Comparison of ENCODE assay signal across 8 mouse cellular contexts in the genomic region with DNA sequence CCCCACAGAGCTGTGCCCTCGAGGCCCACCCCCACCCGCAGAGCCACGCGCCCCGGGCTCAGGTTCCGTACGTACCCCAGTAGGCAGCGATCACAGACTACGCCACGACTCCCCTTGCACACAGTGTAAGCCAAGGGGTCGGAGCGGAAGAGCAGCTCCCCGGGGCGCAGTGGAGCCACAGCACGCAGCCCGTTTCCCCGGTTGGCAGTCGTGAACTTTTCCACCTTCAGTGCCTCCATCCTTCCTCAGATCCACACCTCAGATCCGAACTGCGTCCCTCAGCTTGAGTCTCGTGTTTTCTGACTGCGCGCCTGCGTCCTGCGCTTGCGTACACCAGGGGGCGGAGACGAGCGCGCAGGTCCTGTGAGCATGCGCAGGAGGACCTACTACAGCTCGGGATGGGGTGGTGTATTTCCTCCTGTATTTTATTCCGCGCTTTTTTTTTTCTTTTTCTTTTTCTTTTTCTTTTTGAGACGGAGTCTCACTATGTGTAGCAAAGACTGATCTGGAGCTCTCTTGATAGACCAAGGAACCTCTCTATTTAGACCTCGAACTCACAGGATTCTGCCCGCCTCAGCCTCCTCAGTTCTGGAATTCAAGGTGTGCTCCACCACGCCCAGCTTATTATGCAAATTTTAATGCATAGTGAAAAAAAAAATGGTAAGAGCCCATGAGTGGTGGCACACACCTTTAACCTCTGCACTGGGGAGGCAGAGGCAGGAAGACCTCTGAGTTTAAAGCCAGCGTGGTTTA. TPM values are rescaled to one million over a fixed set of nuclear protein-coding genes. Genes with fewer than 3 reads are reported as not detected.
DNase-seq lines count a peak whose midpoint lies in the region; ATAC-seq and TF ChIP-seq lines count a peak whose summit lies in the region.

A gene (minus strand): TSS at position 329 of the 753 bp plus-strand sequence.

- no peak for TF ChIP-seq CTCF in G1E (IDR thresholded peaks at IDR 0.05; ENCODE audit: low read depth, low read length)

- peak; percentile 80 for ATAC-seq in G1E (ENCODE audit: extremely low read depth, insufficient number of reproducible peaks, low FRiP score, poor library complexity, severe bottlenecking)
- peak; percentile 90 for ATAC-seq in forebrain, embryonic 16.5 days
- ATAC-seq in lung, embryonic 15.5 days (ENCODE audit: borderline replicate concordance, extremely low read depth, low FRiP score, low TSS enrichment): peak; percentile 84

- H3K9me3 ChIP-seq in G1E (replicated peaks): no peaks in the 10 kb centered on the region
- H3K9me3 ChIP-seq in forebrain, embryonic 16.5 days (ENCODE audit: control insufficient read depth, low read length): no peaks in the 10 kb centered on the region
- no peaks in the 10 kb centered on the region for H3K9me3 ChIP-seq in lung, embryonic 15.5 days

- H3K4me3 ChIP-seq in G1E (ENCODE audit: low read depth, low read length): peak within 1 kb of the TSS; percentile 98
- peak within 1 kb of the TSS; percentile 85 for H3K4me3 ChIP-seq in forebrain, embryonic 16.5 days (replicated peaks; ENCODE audit: low read length)
- H3K4me3 ChIP-seq in lung, embryonic 15.5 days: peak within 1 kb of the TSS; percentile 63

- H3K4me1 ChIP-seq in G1E (ENCODE audit: insufficient read depth, low read depth, low read length): peaks cover 27% of the 10 kb centered on the region
- peaks cover 11% of the 10 kb centered on the region for H3K4me1 ChIP-seq in forebrain, embryonic 16.5 days (replicated peaks; ENCODE audit: control insufficient read depth, insufficient read depth, low read length)
- no peaks in the 10 kb centered on the region for H3K4me1 ChIP-seq in lung, embryonic 15.5 days

- H3K9ac ChIP-seq in forebrain, embryonic 16.5 days (replicated peaks; ENCODE audit: low read depth, low read length): peak within 1 kb of the TSS; percentile 79
- peak within 1 kb of the TSS; percentile 58 for H3K9ac ChIP-seq in lung, embryonic 15.5 days

- no peaks in the 10 kb centered on the region for H3K27me3 ChIP-seq in G1E (ENCODE audit: insufficient read depth, low read length)
- H3K27me3 ChIP-seq in forebrain, embryonic 16.5 days (replicated peaks; ENCODE audit: control insufficient read depth, insufficient read depth, low read length): no peaks in the 10 kb centered on the region
- H3K27me3 ChIP-seq in lung, embryonic 15.5 days: no peaks in the 10 kb centered on the region

- H3K27ac ChIP-seq in forebrain, embryonic 16.5 days (ENCODE audit: low read length): peak within 1 kb of the TSS; percentile 23; the same call in 1 of the 2 replicates
- peak within 1 kb of the TSS; percentile 17; the same call in 1 of the 2 replicates for H3K27ac ChIP-seq in lung, embryonic 15.5 days

- H3K36me3 ChIP-seq in G1E (replicated peaks): peaks cover 11% of the 10 kb centered on the region
- no peaks in the 10 kb centered on the region for H3K36me3 ChIP-seq in forebrain, embryonic 16.5 days (ENCODE audit: control insufficient read depth, insufficient read depth)
- H3K36me3 ChIP-seq in lung, embryonic 15.5 days: no peaks in the 10 kb centered on the region

- peak within 1 kb of the TSS; percentile 96 for H3K4me2 ChIP-seq in forebrain, embryonic 16.5 days (ENCODE audit: low read length)
- peak within 1 kb of the TSS; percentile 94 for H3K4me2 ChIP-seq in lung, embryonic 15.5 days

- peak; percentile 90 for DNase-seq in G1E (ENCODE audit: low spot score)
- DNase-seq in cerebellum, adult 18-20 months: peak; percentile 86 to 91
- DNase-seq in heart, postnatal 4 days: peak; percentile 86
- peak; percentile 73 to 83 for DNase-seq in layer of hippocampus, adult 8-10 months (ENCODE audit: low spot score in 2 of 2)
- peak; percentile 63 for DNase-seq in ovary, adult 18-20 months (ENCODE audit: low spot score)
- peak; percentile 92 for DNase-seq in thymus, postnatal 0 days (ENCODE audit: low spot score)

- WGBS in forebrain, embryonic 16.5 days: 7% methylated on average over 39 of the region's 39 CpGs
- 7% methylated on average over 39 of the region's 39 CpGs for WGBS in lung, embryonic 15.5 days

RNA-seq across cellular contexts. Expression of the gene that starts here (rescaled TPM):
- total RNA-seq in G1E (2014; fragmentation: Nextera tagmentation): 15.8 and 17.1 TPM in 2 replicates
- 18.2 and 19.4 TPM in 2 replicates for total RNA-seq in G1E (2017)
- polyA plus RNA-seq in G1E (2012): 3.2 and 3.5 TPM in 2 replicates
- polyA plus RNA-seq in forebrain, embryonic 16.5 days (2015; fragmentation: Nextera tagmentation; extraction: Ambion mirVana): 29.3 and 29.4 TPM in 2 replicates
- 1 to 10 TPM; 8.0 to 8.4 TPM for total RNA-seq in heart, postnatal 4 days (2021)
- 10 to 100 TPM; 25.1 to 28.9 (median 26.2) TPM for total RNA-seq in layer of hippocampus, adult 8-10 months (2022)
- 16.9 and 18.3 TPM in 2 replicates for polyA plus RNA-seq in lung, embryonic 15.5 days (2015; fragmentation: Nextera tagmentation; extraction: Ambion mirVana)
- polyA plus RNA-seq in thymus, postnatal 0 days (2015; fragmentation: Nextera tagmentation; extraction: Ambion mirVana): 34.5 and 36.2 TPM in 2 replicates

Comparison
In these comparisons a context has a peak if more than half of its experiments do, and no peak if none do; other contexts are left out.
1. Peak in every context shown above with its lines: DNase-seq, ATAC-seq, H3K4me3 ChIP-seq and H3K27ac ChIP-seq.